In genomic region chr2:72475423-72475796, GRCm38 (mm10) we compare ENCODE assay signal across 8 mouse cellular contexts. TPM values are rescaled to one million over a fixed set of nuclear protein-coding genes. Genes with fewer than 3 reads are reported as not detected.
DNase-seq lines count a peak whose midpoint lies in the region; ATAC-seq and TF ChIP-seq lines count a peak whose summit lies in the region.

No protein-coding gene starts in this region.

- H3ac ChIP-seq in myocyte (ENCODE audit: control insufficient read depth, insufficient read length), result peak overlapping the region; percentile 7

- H3K9ac ChIP-seq in embryonic facial prominence, embryonic 11.5 days (replicated peaks; ENCODE audit: low read length), result peak overlapping the region; percentile 91
- H3K9ac ChIP-seq in hindbrain, postnatal 0 days (replicated peaks; ENCODE audit: low read length), result peak overlapping the region; percentile 55

- H3K27ac ChIP-seq in left cerebral cortex, adult 2 months, result no peak overlapping the region
- peak overlapping the region; percentile 60 for H3K27ac ChIP-seq in embryonic facial prominence, embryonic 11.5 days (replicated peaks; ENCODE audit: low read depth, low read length)
- no peak overlapping the region for H3K27ac ChIP-seq in hindbrain, postnatal 0 days

- no peak for ATAC-seq in embryonic facial prominence, embryonic 11.5 days (replicated peaks; ENCODE audit: insufficient number of reproducible peaks, low FRiP score, low TSS enrichment, low read depth)
- ATAC-seq in hindbrain, postnatal 0 days, result no peak

- no peak for TF ChIP-seq CTCF in left cerebral cortex, adult 2 months (IDR thresholded peaks at IDR 0.05)
- no peak for TF ChIP-seq CTCF in hindbrain, postnatal 0 days (IDR thresholded peaks at IDR 0.05; ENCODE audit: low read depth)

- no peaks in the 10 kb centered on the region; the same call in 1 of the 2 replicates for H3K36me3 ChIP-seq in embryonic facial prominence, embryonic 11.5 days (replicated peaks; ENCODE audit: control insufficient read depth, insufficient read depth, low read depth, low read length)
- no peaks in the 10 kb centered on the region for H3K36me3 ChIP-seq in hindbrain, postnatal 0 days (ENCODE audit: insufficient read depth, low read length)
- H3K36me3 ChIP-seq in myocyte (ENCODE audit: control insufficient read depth, insufficient read depth), result no peaks in the 10 kb centered on the region

- peak overlapping the region; percentile 68 for H3K4me2 ChIP-seq in embryonic facial prominence, embryonic 11.5 days (ENCODE audit: low read depth, low read length)
- H3K4me2 ChIP-seq in hindbrain, postnatal 0 days (ENCODE audit: low read depth, low read length), result peak overlapping the region; percentile 98
- H3K4me2 ChIP-seq in myocyte (ENCODE audit: low read depth), result peak overlapping the region; percentile 79

- H3K79me2 ChIP-seq in myocyte (ENCODE audit: control insufficient read depth, insufficient read depth), result peaks cover 20% of the 10 kb centered on the region

- no peak for TF ChIP-seq POLR2A in myocyte (IDR thresholded peaks at IDR 0.05; ENCODE audit: insufficient read length, low read depth)

- no peaks in the 10 kb centered on the region for H3K9me3 ChIP-seq in embryonic facial prominence, embryonic 11.5 days (replicated peaks; ENCODE audit: control insufficient read depth, low read length)
- H3K9me3 ChIP-seq in hindbrain, postnatal 0 days (ENCODE audit: low read length), result no peaks in the 10 kb centered on the region

- 1% methylated on average over 7 of the region's 7 CpGs for WGBS in embryonic facial prominence, embryonic 11.5 days
- WGBS in hindbrain, postnatal 0 days, result 0% methylated on average over 7 of the region's 7 CpGs

- intact Hi-C loops in left cerebral cortex, adult 2 months (cut with DNase I), result loop anchor here (5.0 kb wide), 1 partner anchor 802 kb away; no protein-coding TSS in a partner anchor
- intact Hi-C loops in left cerebral cortex, postnatal 36 days (cut with DNase I), result loop anchor here (5.0 kb wide), 1 partner anchor 802 kb away; no protein-coding TSS in a partner anchor

- H3K27me3 ChIP-seq in embryonic facial prominence, embryonic 11.5 days (ENCODE audit: control insufficient read depth, insufficient read depth, low read length), result no peaks in the 10 kb centered on the region
- H3K27me3 ChIP-seq in hindbrain, postnatal 0 days (ENCODE audit: insufficient read depth, low read length), result no peaks in the 10 kb centered on the region
- no peaks in the 10 kb centered on the region for H3K27me3 ChIP-seq in myocyte (ENCODE audit: control insufficient read depth, insufficient read depth, insufficient read length)

- no peaks in the 10 kb centered on the region for H3K4me1 ChIP-seq in embryonic facial prominence, embryonic 11.5 days (ENCODE audit: control insufficient read depth, insufficient read depth, low read length)
- peaks cover 12% of the 10 kb centered on the region; the same call in 1 of the 2 replicates for H3K4me1 ChIP-seq in hindbrain, postnatal 0 days (ENCODE audit: insufficient read depth, low read length)

- H3K4me3 ChIP-seq in left cerebral cortex, adult 2 months, result peak overlapping the region; percentile 75
- peak overlapping the region; percentile 84 for H3K4me3 ChIP-seq in embryonic facial prominence, embryonic 11.5 days (ENCODE audit: low read depth, low read length)
- peak overlapping the region; percentile 77 for H3K4me3 ChIP-seq in hindbrain, postnatal 0 days (ENCODE audit: low read length)
- H3K4me3 ChIP-seq in myocyte, result peak overlapping the region; percentile 63

- no peak for DNase-seq in left cerebral cortex, adult 2 months (ENCODE audit: extremely low spot score in 1 of 2, low spot score in 2 of 2)
- DNase-seq in left cerebral cortex, postnatal 36 days (ENCODE audit: low spot score in 2 of 2), result no peak
- no peak for DNase-seq in embryonic facial prominence, embryonic 11.5 days (ENCODE audit: low spot score)
- DNase-seq in hindbrain, postnatal 0 days (ENCODE audit: low spot score), result no peak
- DNase-seq in frontal cortex, postnatal 36 days (ENCODE audit: low spot score in 2 of 2), result no peak
- no peak for DNase-seq in adrenal gland, postnatal 10 days
- no peak for DNase-seq in kidney, postnatal 10 days

TF ChIP-seq in myocyte, 11 proteins besides CTCF, POLR2A, EP300 and RAD21:
- TF ChIP-seq TCF12 (IDR thresholded peaks at IDR 0.05; ENCODE audit: insufficient read depth, poor library complexity, severe bottlenecking), result no peak
- no peak for TF ChIP-seq SRF (IDR thresholded peaks at IDR 0.05; ENCODE audit: control insufficient read depth, insufficient read length, low read depth)
- no peak for TF ChIP-seq REST (IDR thresholded peaks at IDR 0.05; ENCODE audit: insufficient read depth, insufficient read length)
- no peak for TF ChIP-seq USF1 (IDR thresholded peaks at IDR 0.05; ENCODE audit: low read depth)
- no peak for TF ChIP-seq MYOG (IDR thresholded peaks at IDR 0.05; ENCODE audit: control insufficient read depth in 1 of 3, insufficient read depth in 1 of 3, insufficient read length in 2 of 3, low read depth in 2 of 3)
- no peak for TF ChIP-seq MYOD1 (IDR thresholded peaks at IDR 0.05; ENCODE audit: control insufficient read depth in 1 of 3, insufficient read length in 2 of 3, low read depth in 2 of 3)
- TF ChIP-seq E2F4 (IDR thresholded peaks at IDR 0.05; ENCODE audit: insufficient read depth), result no peak
- TF ChIP-seq MAX (IDR thresholded peaks at IDR 0.05; ENCODE audit: low read depth), result no peak
- TF ChIP-seq CEBPB (IDR thresholded peaks at IDR 0.05; ENCODE audit: insufficient read depth, poor library complexity, severe bottlenecking), result no peak
- TF ChIP-seq POLR2AphosphoS2 (IDR thresholded peaks at IDR 0.05; ENCODE audit: insufficient read length, low read depth), result no peak
- TF ChIP-seq TCF3 (IDR thresholded peaks at IDR 0.05; ENCODE audit: insufficient read length, low read depth), result no peak

RNA-seq across cellular contexts. Expression of gene Cdca7, which starts 0.5 kb away (rescaled TPM):
- 1 to 10 TPM; 4.3 to 4.4 TPM for total RNA-seq in left cerebral cortex, adult 2 months (2021)
- 1 to 10 TPM; 5.1 TPM for total RNA-seq in left cerebral cortex, postnatal 36 days (2021)
- polyA plus RNA-seq in embryonic facial prominence, embryonic 11.5 days (2014; fragmentation: Nextera tagmentation; extraction: Ambion mirVana), result 220 and 233 TPM in 2 replicates
- total RNA-seq in hindbrain, postnatal 0 days (2014; rRNA removed), result 17.5 and 21.3 TPM in 2 replicates
- 12.8 and 14.4 TPM in 2 replicates for polyA plus RNA-seq in hindbrain, postnatal 0 days (2015; fragmentation: Nextera tagmentation; extraction: Ambion mirVana)
- polyA plus RNA-seq in myocyte (2012; fragmentation: generic; extraction: Trizol), result 5.1 TPM
- total RNA-seq in adrenal gland, postnatal 10 days (2021), result 10 to 100 TPM in 1 of 2 experiments, 1 to 10 TPM in 1; 9.5 to 14.5 TPM
